Mouse (Mus musculus) intestine, embryonic 16.5 days (tissue): ENCODE measurements at regions not wholly inside any gene's neighbourhood (a gene's known extent, or its start where the extent isn't known, plus 50 kb on each side); places are given as distances from the start of the nearest gene placed in this dataset.
A peak's percentile ranks its signal among the peaks of the same experiment; 100 is the strongest.

ENCODE experiments used
- ATAC-seq: fragments of 200-750 bp; cut with Nextera tagmentation; 2 replicates; pipeline ENCODE4 v1.8.0; 2017; ENCODE audit warnings: moderate TSS enrichment, moderate library complexity
- H3K27ac ChIP-seq: fragments of 300-500 bp; sonication (generic); 2 replicates; pipeline ENCODE4 v1.5.1; 2014; ENCODE audit warnings: mild to moderate bottlenecking, low read length
- H3K27me3 ChIP-seq: fragments of 300-500 bp; sonication (generic); replicated peaks from 2 replicates; pipeline ENCODE4 v1.6.1; 2014; ENCODE audit warnings: low read length, control low read depth, mixed read lengths; ENCODE audit not compliant: control insufficient read depth, insufficient read depth
- H3K36me3 ChIP-seq: fragments of 300-500 bp; sonication (generic); 2 replicates; pipeline ENCODE4 v1.6.1; 2014; ENCODE audit warnings: low read length, control low read depth; ENCODE audit not compliant: control insufficient read depth, insufficient read depth
- H3K4me1 ChIP-seq: fragments of 300-500 bp; sonication (generic); 2 replicates; pipeline ENCODE4 v1.6.1; 2014; ENCODE audit warnings: low read length, control low read depth, mixed read lengths; ENCODE audit not compliant: control insufficient read depth, insufficient read depth
- H3K4me2 ChIP-seq: fragments of 300-500 bp; sonication (generic); 2 replicates; pipeline ENCODE4 v1.6.1; 2014; ENCODE audit warnings: low read depth, low read length, control low read depth
- H3K4me3 ChIP-seq: fragments of 300-500 bp; sonication (generic); 2 replicates; pipeline ENCODE4 v1.5.1; 2014; ENCODE audit warnings: mild to moderate bottlenecking, low read length
- H3K9ac ChIP-seq: fragments of 300-500 bp; sonication (generic); 2 replicates; pipeline ENCODE4 v1.6.1; 2014; ENCODE audit warnings: low read depth, low read length
- H3K9me3 ChIP-seq: fragments of 300-500 bp; sonication (generic); 2 replicates; pipeline ENCODE4 v1.6.1; 2016; ENCODE audit warnings: low read length, control low read depth; ENCODE audit not compliant: control insufficient read depth
- WGBS: fragments of 180-500 bp; shearing (Covaris S2); extraction: QIAGEN DNeasy Blood & Tissue Kit; methylation state at CpG from one replicate; pipeline ENCODE4 v1.1.7; 2014; 5-methylcytosine and 5-hydroxymethylcytosine counted together

DNA sequence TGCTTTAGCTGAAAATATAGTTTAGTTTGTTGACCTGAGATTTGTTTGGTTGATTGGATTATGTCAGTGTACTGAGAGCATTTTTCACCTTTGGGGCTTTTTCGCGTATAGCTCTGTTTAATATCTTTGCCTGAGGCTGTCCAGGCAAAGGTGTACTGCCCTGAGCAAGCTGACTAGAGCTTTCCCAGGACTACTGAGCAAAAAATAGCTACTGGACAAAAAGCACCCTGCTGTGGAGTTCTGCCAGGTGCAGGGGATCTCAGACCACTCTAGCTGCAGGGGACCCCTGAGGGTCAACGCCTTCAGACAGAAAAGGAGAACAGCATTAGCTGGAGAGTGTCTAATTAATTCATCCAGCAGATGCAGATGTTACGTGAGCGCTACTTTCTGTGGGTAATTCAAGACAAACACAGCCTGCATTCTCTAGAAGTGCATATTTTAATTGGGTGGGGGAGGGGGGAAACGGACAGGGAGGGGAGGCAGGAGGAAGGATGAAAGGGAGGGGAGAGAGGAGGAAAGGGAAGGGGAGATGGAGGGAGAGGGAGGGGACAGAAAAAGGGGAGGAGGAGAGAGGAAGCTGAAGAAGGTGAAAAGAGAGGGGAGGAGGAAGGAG lies 61.7 kb downstream of the Thnsl1 start:
- no peak overlapping the region for H3K27ac ChIP-seq
- no peaks in the 10 kb centered on the region for H3K4me1 ChIP-seq
- H3K36me3 ChIP-seq: no peaks in the 10 kb centered on the region
- H3K4me2 ChIP-seq: no peak overlapping the region
- H3K9me3 ChIP-seq: no peaks in the 10 kb centered on the region
- H3K27me3 ChIP-seq: no peaks in the 10 kb centered on the region
- ATAC-seq: no peak
- 27% methylated on average over 6 of the region's 6 CpGs for WGBS
- H3K9ac ChIP-seq: no peak overlapping the region
- H3K4me3 ChIP-seq: no peak overlapping the region

DNA sequence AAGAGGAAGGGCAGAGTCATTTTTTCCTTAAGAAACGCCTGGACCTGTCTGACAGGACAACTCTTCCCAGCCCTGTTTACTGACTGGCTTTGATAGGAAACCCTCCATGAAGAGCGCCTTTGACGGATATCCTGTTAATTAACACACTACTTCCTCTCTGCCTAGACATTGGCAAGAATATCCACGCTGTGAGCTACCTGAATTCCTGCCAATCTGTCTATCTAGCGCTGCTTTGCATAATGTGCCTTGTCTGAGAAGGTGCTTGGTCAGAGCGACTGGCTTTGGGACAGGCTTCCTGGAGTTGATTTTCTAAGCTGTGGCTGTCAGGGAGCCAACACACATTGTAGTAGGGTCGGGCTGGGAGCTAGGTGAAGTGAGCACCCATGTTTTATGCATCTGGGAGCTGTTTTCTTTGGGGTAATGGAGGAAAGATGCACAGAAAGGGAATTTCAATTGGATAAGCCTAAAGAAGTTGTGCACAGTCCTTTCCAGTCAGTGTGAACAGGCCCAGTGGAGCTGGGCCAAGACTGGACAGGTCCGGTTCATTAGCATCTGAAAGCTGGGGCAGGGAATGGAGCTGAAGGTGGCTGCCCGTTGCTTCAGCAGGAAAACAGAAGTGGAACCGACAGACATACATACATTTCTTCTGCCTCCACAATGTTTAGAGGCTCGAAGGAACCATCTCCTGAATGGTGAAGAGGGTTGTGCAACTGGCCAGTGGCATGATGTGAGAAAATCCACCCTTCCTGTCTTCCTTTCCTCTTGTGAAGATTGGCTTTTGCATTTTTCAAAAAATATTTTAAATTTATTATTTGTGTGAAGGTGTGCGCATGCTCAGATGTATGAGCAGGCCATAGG lies 64.7 kb downstream of the Thnsl1 start:
- no peak overlapping the region for H3K4me3 ChIP-seq
- H3K9me3 ChIP-seq: no peaks in the 10 kb centered on the region
- H3K9ac ChIP-seq: no peak overlapping the region
- 74% methylated on average over 12 of the region's 12 CpGs for WGBS
- no peak overlapping the region for H3K27ac ChIP-seq
- ATAC-seq: no peak
- no peaks in the 10 kb centered on the region for H3K4me1 ChIP-seq
- H3K36me3 ChIP-seq: no peaks in the 10 kb centered on the region
- H3K27me3 ChIP-seq: no peaks in the 10 kb centered on the region
- no peak overlapping the region for H3K4me2 ChIP-seq

DNA sequence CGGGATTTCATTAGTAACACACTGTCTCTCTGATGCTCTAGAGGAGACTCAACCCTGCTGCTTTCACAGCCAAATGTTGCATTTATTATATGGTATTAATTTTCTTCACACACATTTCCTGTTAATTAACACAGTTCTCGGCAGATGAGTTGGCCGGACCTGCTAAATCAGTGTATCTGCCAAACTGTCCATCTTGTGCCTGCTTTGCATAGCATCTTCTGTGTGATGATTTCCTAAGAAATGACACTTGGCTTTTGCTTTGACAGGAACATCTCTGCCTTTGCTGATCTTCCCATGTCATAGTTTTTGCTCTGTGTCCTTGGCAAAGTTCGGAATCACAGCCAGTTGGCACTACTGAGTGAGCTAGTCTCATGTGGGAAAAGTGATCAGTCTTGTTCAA lies 67.9 kb downstream of the Thnsl1 start:
- H3K9ac ChIP-seq: no peak overlapping the region
- no peaks in the 10 kb centered on the region for H3K4me1 ChIP-seq
- H3K27ac ChIP-seq: no peak overlapping the region
- H3K9me3 ChIP-seq: no peaks in the 10 kb centered on the region
- H3K4me3 ChIP-seq: no peak overlapping the region
- ATAC-seq: no peak
- no peaks in the 10 kb centered on the region for H3K36me3 ChIP-seq
- no peak overlapping the region for H3K4me2 ChIP-seq
- no peaks in the 10 kb centered on the region for H3K27me3 ChIP-seq
- WGBS: 81% methylated on average over 4 of the region's 4 CpGs

DNA sequence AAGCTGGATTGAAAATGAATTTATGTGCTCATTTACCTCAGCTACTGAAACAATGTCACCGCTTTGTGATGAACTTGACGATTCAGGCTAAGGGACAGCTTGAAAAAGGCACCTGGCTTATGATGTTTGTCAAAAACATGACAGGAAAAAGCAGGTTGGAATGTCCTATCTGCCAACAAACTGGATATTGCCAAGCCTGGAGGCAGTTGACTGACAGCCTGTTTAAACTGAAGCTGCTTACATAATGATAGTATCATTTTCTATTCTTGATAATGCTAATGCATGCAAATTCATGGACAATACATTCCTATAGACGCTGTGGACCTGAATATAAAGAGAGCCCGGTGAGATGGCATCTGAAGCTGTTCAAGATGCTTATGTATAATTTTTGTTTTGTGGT lies 69.8 kb downstream of the Thnsl1 start:
- no peaks in the 10 kb centered on the region for H3K36me3 ChIP-seq
- WGBS: 78% methylated on average over 4 of the region's 4 CpGs
- H3K9ac ChIP-seq: no peak overlapping the region
- no peak overlapping the region for H3K4me3 ChIP-seq
- no peaks in the 10 kb centered on the region for H3K27me3 ChIP-seq
- ATAC-seq: no peak
- H3K27ac ChIP-seq: no peak overlapping the region
- H3K4me1 ChIP-seq: no peaks in the 10 kb centered on the region
- no peaks in the 10 kb centered on the region for H3K9me3 ChIP-seq
- H3K4me2 ChIP-seq: no peak overlapping the region

DNA sequence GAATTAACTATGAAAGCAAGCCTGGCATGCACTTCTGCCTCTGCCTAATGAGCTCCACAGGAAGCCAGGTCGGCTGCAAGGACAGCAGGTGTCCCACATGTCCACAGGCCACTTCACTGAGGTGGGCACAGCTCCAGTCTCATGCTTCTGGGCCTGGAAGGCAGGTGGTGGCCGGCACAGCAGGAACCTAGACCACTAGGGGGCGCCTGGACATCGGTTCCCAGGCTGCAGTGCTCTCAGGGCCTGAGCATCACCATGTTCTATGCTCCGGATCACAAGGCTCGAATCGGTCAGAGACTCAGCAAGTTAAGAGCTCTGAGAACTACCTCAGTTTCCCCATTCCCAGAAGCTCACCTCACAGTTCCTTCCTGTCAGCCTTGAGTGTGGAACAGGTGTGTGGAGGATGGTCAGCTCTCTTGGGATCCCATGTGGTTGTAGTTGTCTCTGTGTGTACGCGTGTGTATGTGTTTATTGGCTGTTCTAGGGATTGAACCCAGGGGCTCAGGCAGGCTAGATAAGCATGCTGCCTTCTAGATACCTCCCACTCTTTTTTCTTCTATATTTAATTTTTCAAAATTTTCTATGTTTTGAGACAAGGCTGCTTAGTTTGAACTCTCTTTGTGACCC lies 75.4 kb downstream of the Thnsl1 start:
- H3K9ac ChIP-seq: no peak overlapping the region
- H3K9me3 ChIP-seq: no peaks in the 10 kb centered on the region
- peak; percentile 64; the same call in 1 of the 2 replicates for ATAC-seq
- no peaks in the 10 kb centered on the region for H3K27me3 ChIP-seq
- no peaks in the 10 kb centered on the region for H3K36me3 ChIP-seq
- no peaks in the 10 kb centered on the region for H3K4me1 ChIP-seq
- H3K27ac ChIP-seq: no peak overlapping the region
- H3K4me3 ChIP-seq: no peak overlapping the region
- WGBS: 34% methylated on average over 9 of the region's 9 CpGs
- no peak overlapping the region for H3K4me2 ChIP-seq

DNA sequence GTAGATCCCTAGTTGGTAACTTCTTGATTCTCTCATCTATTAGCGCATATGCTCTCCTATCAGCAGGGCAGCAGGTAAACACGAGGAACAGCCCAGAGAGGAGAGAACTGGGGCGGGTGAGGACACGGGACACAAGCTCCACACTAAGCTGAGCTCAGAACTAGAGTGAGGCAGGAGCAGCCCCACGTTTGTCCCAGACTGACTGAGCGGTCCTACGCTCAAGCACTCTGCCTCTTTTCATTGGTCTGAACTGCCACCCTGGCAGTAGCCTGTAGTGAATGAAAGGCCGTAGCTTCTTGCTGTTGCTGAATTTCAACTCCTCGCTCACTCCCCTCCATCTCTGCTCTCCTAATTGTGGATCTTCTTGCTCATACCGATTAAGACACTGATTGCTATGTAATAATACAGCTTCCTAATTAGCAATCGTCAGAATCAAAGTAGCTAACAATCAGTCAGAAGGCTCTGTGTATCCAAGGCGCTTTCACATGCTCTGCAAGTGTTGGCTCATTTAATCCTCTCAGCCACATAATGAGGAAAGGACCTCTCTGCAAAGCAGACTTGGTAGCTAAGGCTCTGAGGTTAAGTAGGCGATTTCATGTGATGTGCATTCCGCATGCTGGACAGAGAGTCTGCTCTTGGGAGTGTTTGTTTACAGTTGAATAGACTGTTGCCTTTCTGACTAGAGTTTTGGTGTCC lies 77.1 kb downstream of the Thnsl1 start:
- WGBS: 76% methylated on average over 14 of the region's 14 CpGs
- ATAC-seq: no peak

DNA sequence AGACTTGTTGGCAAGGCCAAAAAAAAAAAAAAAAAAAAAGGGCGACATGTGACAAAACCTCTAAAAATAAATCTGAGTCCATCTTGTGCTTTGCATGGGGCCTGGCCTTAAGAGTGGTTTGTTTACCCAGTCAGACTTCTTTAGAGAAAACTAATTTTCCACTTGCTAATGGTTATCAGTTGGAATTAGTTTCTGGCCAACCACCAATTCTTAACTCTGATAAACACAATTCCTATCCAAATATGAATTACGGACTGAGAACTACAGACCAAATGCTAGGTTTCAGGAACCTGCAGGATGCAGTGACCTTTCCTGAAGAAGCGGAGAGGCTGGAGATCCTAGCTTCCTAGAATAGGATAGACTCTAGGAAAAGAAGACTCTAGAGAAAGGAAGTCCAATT lies 79.4 kb downstream of the Thnsl1 start:
- Histone ChIP-seq H3K4me1 (no peaks in the 10 kb centered on the region), H3K9ac (no peak overlapping the region), H3K4me3 (no peak overlapping the region), H3K4me2 (no peak overlapping the region), H3K27me3 (no peaks in the 10 kb centered on the region), H3K27ac (no peak overlapping the region), H3K36me3 (no peaks in the 10 kb centered on the region), H3K9me3 (no peaks in the 10 kb centered on the region)
- no peak for ATAC-seq
- 93% methylated on average over 3 of the region's 3 CpGs for WGBS

More for the DNA sequence above, 77.1 kb downstream of the Thnsl1 start:
- Histone ChIP-seq H3K9ac (no peak overlapping the region), H3K4me2 (no peak overlapping the region), H3K27ac (no peak overlapping the region), H3K36me3 (no peaks in the 10 kb centered on the region), H3K27me3 (no peaks in the 10 kb centered on the region), H3K4me3 (no peak overlapping the region), H3K9me3 (no peaks in the 10 kb centered on the region), H3K4me1 (no peaks in the 10 kb centered on the region)

DNA sequence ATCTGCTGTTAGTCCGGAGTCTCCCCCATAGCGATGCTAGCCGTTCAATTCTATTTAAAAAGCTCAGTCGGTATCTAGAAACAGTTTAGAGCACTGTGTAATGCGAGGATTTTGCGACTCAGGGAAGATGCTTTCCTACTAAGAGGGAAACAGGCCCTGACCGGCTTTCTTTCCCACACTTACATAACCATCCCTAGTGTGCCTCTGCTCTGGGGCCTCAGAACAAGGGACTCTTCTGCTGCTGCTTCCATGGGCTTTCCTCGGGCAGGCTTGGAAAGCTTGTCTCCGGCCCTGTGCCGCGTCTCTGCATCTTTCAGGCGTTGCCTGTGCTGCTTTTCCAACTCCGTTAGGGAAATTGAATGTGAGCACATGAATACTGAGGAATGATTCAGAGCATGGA lies 79.6 kb upstream of the Gpr158 start:
- Histone ChIP-seq H3K27me3 (no peaks in the 10 kb centered on the region), H3K9ac (no peak overlapping the region)
- WGBS: 79% methylated on average over 13 of the region's 13 CpGs

DNA sequence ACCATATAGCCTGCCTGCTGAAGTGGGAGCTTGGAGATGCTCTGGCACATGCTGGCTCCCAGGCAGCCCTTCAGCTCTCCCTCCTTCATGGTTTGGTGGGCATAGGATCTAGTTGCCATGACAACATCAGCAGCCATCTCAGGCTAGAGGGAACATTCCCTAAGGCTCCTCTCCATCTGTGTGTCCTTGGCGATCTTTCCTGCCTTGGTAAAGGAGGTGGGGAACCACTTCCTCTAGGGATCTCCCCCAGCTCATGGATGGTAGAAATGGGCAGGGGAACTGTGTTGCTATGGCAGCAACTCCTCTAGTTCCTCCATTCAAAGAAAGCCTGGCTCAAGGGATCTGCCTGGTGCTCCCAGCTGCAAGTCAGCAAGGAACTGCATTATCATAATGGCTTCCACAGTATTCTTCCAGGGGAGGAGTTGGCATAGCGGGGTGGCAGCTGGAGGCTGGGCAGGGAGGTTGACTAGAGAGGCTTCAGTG lies 74.6 kb upstream of the Gpr158 start:
- H3K4me2 ChIP-seq: no peak overlapping the region
- H3K27ac ChIP-seq: no peak overlapping the region
- no peak for ATAC-seq
- no peak overlapping the region for H3K9ac ChIP-seq
- H3K36me3 ChIP-seq: no peaks in the 10 kb centered on the region
- no peaks in the 10 kb centered on the region for H3K27me3 ChIP-seq
- no peaks in the 10 kb centered on the region for H3K9me3 ChIP-seq
- no peaks in the 10 kb centered on the region for H3K4me1 ChIP-seq
- H3K4me3 ChIP-seq: no peak overlapping the region
- 67% methylated on average over 2 of the region's 2 CpGs for WGBS

More for the DNA sequence above, 79.6 kb upstream of the Gpr158 start:
- H3K4me1 ChIP-seq: no peaks in the 10 kb centered on the region
- H3K9me3 ChIP-seq: no peaks in the 10 kb centered on the region
- no peak overlapping the region for H3K4me3 ChIP-seq
- H3K36me3 ChIP-seq: no peaks in the 10 kb centered on the region
- no peak for ATAC-seq
- H3K4me2 ChIP-seq: no peak overlapping the region
- no peak overlapping the region for H3K27ac ChIP-seq
